Mouse (Mus musculus): ENCODE data around the gene Bfsp1. TPM values are rescaled to one million over a fixed set of nuclear protein-coding genes. Genes with fewer than 3 reads are reported as not detected.
A peak's percentile ranks its signal among the peaks of the same experiment; 100 is the strongest.

Bfsp1 gene
- total RNA-seq, 4 experiments from 2014 or later: 0.16 to 0.47 (median 0.17) TPM; not detected in 1

- no peak for DNase-seq (ENCODE audit: low spot score)
These were observed 3.8 kb downstream of the Bfsp1 start for GRCm38 (mm10) chr2:143859166-143859565.

DNA sequence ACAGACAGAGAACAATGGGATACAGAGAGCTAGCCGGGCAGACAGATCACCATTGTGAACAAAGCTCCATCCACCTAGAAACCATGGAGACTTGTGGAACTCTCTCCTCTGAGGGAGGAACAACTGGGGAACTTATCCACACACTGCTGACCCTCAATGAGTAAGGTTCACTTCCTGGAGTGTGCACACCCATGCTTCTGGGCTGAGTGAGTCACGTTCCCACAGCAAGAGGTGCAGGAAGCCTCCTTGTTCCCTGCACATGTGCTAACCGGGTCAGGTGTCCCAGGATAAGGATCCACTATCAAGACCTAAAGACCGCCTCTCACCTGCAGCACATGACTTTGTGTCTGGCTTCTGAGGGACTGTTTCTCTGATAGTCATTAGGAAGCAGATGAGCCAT lies 9.5 kb downstream of the Bfsp1 start:
- DNase-seq (ENCODE audit: low spot score): no peak

- no peak for DNase-seq (ENCODE audit: low spot score)
These were observed 10.4 kb downstream of the Bfsp1 start for GRCm38 (mm10) chr2:143852295-143853275.

DNA sequence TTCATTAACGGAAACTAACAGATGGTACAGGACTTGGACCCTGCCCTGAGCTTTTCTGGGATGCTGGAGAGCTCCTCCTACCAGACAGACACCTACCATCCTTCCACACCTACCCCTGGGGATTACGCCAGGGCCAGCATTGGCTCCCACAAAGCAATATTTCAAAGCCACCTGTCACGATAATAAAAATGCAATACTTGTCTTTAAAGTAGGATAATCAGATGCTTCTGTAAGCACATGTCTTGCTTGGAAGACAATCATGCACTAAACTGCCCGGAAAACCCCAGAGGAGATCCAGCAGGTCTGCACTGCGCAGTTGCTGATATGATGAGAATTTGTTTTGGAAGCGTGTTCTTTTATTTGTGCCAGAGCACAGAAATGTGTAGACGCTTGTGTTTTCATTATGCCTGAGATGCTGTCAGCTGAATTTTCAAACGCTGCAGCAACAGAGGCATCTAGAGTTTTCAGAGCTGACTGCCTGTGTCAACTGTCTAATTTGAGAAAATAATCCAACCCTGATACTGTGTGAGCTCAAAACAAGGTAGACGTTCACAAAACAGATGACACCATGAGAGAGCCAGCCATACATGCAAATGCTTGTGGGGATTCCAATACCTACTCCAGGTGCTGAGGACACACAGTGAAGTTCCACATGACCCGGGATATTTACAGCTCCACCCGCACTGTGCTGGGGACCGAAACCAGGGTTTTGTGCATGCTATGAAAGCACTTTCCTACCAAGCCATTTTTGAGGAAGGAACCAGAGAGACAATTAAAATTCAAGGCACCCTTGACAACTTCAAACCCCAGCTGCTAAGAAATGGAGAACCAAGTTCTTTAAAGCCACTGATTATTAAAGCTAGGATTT lies 11.4 kb downstream of the Bfsp1 start:
- peak; percentile 39 for DNase-seq (ENCODE audit: low spot score)

GRCm38 (mm10) chr2:143847291-143847690 lies 15.7 kb downstream of the Bfsp1 start:
- no peak for DNase-seq (ENCODE audit: low spot score)

DNA sequence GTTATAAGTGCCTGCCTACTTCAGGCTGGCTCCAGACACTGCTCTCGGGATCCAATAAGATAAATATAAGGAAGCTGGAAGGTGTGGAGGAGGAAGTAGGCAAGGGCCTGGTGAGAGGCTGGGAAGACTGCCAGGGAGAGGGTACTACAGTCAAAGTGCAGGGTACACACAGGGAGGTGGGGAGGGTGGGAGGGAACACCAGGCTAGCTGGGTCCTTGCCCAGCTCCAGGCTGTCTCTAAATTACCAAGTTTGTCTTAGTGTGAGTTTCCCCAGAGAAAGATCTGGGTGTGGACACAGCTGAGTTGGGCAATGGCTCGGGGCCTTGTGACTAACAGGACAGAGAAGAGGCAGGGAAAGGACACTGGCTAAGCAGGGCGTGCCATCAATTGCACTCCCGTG lies 16.2 kb downstream of the Bfsp1 start:
- DNase-seq (ENCODE audit: low spot score): no peak

DNA sequence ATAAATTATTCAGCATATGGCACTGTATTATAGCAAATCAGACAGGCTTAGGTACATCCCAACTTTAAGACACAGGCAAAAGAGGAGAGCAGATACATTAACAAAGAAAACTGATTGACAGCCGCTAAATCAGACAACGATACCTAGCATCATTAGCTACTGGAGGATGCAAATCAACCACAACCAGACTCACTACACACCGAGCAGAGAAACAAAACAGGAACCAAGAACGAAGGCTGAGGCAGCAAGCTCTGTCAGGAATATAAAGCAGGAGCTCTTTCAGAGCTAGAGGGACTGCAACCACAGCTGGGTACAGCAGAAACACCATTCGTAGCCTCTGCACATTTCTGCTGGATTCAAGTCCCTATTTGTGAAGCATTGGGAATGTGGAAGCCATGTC lies 18.2 kb downstream of the Bfsp1 start:
- no peak for DNase-seq (ENCODE audit: low spot score)

GRCm38 (mm10) chr2:143841536-143841935 lies 21.4 kb downstream of the Bfsp1 start:
- DNase-seq (ENCODE audit: low spot score): no peak

GRCm38 (mm10) chr2:143840895-143841294 lies 22.1 kb downstream of the Bfsp1 start:
- DNase-seq (ENCODE audit: low spot score): no peak

DNA sequence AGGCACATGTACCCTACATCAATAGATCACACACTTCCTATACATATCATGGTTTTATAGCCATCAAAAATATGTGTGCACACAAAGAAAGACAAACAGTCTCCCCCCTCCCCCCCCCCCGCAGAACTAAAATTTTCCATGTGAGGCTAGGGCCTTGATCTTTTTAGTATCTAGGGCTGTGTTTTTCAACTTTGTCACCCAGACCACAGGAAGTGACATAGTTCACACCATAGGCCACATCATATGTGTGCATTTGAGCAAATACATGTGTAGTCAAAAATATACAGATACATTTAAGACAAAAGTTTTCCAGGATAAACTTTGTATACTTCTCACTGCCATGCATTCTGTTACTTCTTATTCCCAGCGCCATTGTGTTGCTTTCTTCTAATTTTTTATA lies 23.5 kb downstream of the Bfsp1 start:
- no peak for DNase-seq (ENCODE audit: low spot score)

- no peak for DNase-seq (ENCODE audit: low spot score)
These were observed 24.3 kb downstream of the Bfsp1 start for GRCm38 (mm10) chr2:143838698-143839097.

GRCm38 (mm10) chr2:143837291-143837701 lies 25.7 kb downstream of the Bfsp1 start:
- peak; percentile 90 for DNase-seq (ENCODE audit: low spot score)

DNA sequence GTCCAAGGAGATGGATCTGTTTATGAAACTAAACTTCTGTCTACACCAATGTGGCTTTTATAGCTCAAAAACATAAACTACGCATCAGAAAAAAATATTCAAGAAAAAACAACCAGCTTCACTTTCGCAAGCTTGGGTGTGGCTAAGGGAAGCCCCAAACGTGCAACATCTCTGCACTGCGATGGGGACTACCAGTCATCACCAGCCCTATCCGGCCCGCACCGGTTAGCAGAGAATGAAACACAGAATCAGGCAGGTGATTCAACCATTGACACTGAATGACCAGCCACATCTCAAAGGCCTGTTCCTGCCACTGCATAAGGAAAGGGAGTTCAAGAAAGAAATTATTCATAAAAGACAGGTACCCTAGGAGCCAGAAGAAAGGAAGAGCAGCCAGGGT lies 27.2 kb downstream of the Bfsp1 start:
- no peak for DNase-seq (ENCODE audit: low spot score)

DNA sequence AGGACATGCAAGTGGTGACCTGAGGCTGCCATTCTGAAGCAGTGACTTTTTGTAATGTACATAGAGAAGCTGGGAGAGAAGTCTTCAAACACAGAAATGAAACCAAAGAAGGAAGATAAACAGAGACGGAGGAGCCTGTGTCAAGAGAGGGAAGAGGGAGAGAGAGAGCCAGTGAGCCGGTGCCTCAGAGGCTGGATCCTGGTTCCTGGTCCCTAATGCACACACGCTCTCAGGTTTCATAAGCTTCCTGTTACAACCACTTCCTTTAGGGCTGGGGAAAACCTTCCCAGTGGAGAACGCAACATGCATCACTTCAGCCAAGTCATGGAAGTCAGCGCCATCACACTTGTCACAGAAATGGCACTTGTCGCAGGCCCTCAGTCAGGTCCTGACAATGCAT lies 28.9 kb downstream of the Bfsp1 start:
- DNase-seq (ENCODE audit: low spot score): no peak

GRCm38 (mm10) chr2:143832721-143833120 lies 30.3 kb downstream of the Bfsp1 start:
- DNase-seq (ENCODE audit: low spot score): no peak

- DNase-seq (ENCODE audit: low spot score): no peak
These were observed 31.3 kb downstream of the Bfsp1 start for GRCm38 (mm10) chr2:143831645-143832044.

GRCm38 (mm10) chr2:143813461-143813860 lies 49.5 kb downstream of the Bfsp1 start:
- DNase-seq (ENCODE audit: low spot score): no peak

DNA sequence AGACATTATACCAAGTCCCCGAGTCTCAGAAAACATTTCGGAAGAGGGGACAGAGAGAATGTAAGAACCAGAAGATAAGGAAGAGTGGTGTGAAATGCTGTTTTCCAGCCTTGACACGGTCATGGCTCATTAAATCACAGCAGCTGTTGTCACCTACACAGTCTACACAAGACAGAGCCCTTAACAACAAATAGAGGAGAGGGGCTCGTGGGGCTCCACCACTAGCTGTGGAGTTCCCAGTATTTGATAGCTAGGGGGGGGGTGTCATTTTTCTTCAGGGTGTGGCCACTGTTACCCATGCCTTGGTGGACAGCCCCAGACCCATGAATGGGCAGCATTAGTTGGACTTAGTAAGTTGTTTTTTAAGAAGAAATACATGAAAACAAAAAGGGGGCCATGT lies 50.7 kb downstream of the Bfsp1 start:
- no peak for DNase-seq (ENCODE audit: low spot score)

DNA sequence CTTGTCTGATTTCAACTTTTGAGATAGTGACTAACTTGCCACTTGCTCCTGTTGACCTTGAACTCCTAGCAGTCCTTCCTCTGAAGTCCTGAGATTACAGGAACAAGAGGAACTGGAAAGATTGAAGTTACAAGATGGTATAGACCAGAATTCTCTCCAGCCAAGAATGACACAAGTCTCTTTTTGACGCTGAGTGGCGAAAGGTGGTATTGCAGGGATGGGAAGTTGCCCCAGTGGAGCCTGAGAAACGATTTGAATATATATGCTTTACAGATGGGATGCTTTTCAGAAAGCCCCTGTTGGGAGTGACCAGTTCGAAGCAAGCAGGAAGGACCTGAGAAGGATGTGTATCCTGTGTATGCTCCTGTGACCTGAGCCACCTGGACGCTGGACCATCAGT lies 54.2 kb downstream of the Bfsp1 start:
- DNase-seq (ENCODE audit: low spot score): no peak

DNA sequence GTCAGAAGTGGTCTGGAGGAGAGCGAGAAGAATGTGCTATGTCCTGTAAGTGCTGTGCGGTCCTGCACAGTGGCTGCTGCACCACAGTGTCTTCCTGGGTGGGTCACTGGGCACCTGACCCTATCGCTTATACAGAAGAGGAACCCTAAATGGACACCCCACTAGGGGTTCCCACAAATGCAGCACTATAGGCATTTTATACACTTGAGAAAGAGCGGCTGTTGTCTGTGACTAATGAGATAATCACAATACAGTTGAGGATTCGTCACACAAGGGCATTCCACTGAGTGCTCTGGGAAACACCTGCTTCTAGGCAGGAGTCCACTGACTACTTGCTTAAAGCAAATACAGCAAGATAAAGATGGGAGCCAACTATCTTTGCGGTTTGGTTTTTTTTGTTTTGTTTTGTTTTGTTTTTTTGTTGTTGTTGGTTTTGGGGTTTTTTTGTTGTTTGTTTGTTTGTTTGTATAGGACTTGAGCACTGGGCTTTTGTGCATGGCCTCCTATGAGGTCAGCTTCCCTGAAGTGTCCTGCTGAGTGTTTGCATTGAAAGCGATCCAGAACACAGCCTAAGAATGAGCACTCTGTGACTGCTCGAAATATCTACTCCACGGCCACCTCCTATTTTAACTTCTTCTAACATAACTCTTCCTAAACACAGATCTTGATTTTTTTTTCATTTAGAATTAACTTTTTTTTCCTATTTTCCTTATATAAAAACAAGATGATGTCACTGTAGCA lies 55.9 kb downstream of the Bfsp1 start:
- DNase-seq (ENCODE audit: low spot score): no peak

GRCm38 (mm10) chr2:143806140-143806923 lies 56.6 kb downstream of the Bfsp1 start:
- no peak for DNase-seq (ENCODE audit: low spot score)

Data from heart, adult 8-10 months (tissue).